Mouse (Mus musculus) hindbrain, embryonic 16.5 days (tissue): ENCODE measurements at regions not wholly inside any gene's neighbourhood (a gene's known extent, or its start where the extent isn't known, plus 50 kb on each side); places are given as distances from the start of the nearest gene placed in this dataset.

Source experiments
- ATAC-seq: fragments of 200-750 bp; cut with Nextera tagmentation; 2 replicates; pipeline ENCODE4 v1.8.0; 2017; ENCODE audit warnings: moderate TSS enrichment, moderate library complexity
- H3K27ac ChIP-seq: fragments of 300-500 bp; sonication (generic); 2 replicates; pipeline ENCODE4 v1.5.1; 2014; ENCODE audit warnings: low read depth, mild to moderate bottlenecking, control low read depth, low read length, moderate library complexity
- H3K27me3 ChIP-seq: fragments of 300-500 bp; sonication (generic); replicated peaks from 2 replicates; pipeline ENCODE4 v1.6.1; 2014; ENCODE audit warnings: low read length; ENCODE audit not compliant: control insufficient read depth, insufficient read depth
- H3K36me3 ChIP-seq: fragments of 300-500 bp; sonication (generic); 2 replicates; pipeline ENCODE4 v1.6.1; 2014; ENCODE audit warnings: mild to moderate bottlenecking, low read length, moderate library complexity, mixed read lengths; ENCODE audit not compliant: control insufficient read depth, insufficient read depth
- H3K4me1 ChIP-seq: fragments of 300-500 bp; sonication (generic); 2 replicates; pipeline ENCODE4 v1.6.1; 2014; ENCODE audit warnings: low read depth, low read length; ENCODE audit not compliant: control insufficient read depth, insufficient read depth
- H3K4me2 ChIP-seq: fragments of 300-500 bp; sonication (generic); 2 replicates; pipeline ENCODE4 v1.6.1; 2014; ENCODE audit warnings: mild to moderate bottlenecking, low read length, control low read depth, moderate library complexity
- H3K4me3 ChIP-seq: fragments of 300-500 bp; sonication (generic); 2 replicates; pipeline ENCODE4 v1.5.1; 2014; ENCODE audit warnings: mild to moderate bottlenecking, low read length, control low read depth, moderate library complexity
- H3K9ac ChIP-seq: fragments of 300-500 bp; sonication (generic); 2 replicates; pipeline ENCODE4 v1.6.1; 2014; ENCODE audit warnings: low read depth, mild to moderate bottlenecking, control low read depth, low read length, moderate library complexity
- H3K9me3 ChIP-seq: fragments of 300-500 bp; sonication (generic); 2 replicates; pipeline ENCODE4 v1.6.1; 2014; ENCODE audit warnings: mild to moderate bottlenecking, low read length, moderate library complexity; ENCODE audit not compliant: control insufficient read depth
- WGBS: fragments of 180-500 bp; shearing (Covaris S2); extraction: QIAGEN DNeasy Blood & Tissue Kit; methylation state at CpG from one replicate; pipeline ENCODE4 v1.1.7; 2014; 5-methylcytosine and 5-hydroxymethylcytosine counted together

DNA sequence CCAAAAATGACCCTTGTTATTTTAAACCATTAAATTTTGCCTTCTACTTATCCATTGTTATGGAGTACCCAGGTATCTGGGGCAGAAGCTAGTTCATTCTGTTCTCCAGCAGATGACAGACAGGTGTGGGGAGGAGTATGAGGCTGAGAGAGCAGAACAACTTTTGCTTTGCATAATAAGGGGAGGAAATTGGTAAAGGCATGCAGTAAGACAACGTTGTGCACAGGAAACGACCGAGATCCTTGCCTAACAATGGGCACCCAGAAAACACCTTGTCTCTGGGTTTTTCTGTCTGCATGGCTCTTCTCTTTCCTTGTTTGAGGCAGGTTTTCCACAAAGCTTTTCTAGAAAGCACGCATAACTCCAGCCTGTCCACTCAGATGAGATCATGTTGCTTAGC lies 220.4 kb downstream of the Tbx18 start:
- no peaks in the 10 kb centered on the region for H3K9me3 ChIP-seq
- ATAC-seq = no peak
- H3K4me2 ChIP-seq = no peak overlapping the region
- no peaks in the 10 kb centered on the region for H3K27me3 ChIP-seq
- no peaks in the 10 kb centered on the region for H3K4me1 ChIP-seq
- no peak overlapping the region for H3K4me3 ChIP-seq
- 77% methylated on average over 4 of the region's 4 CpGs for WGBS
- H3K27ac ChIP-seq = no peak overlapping the region
- H3K9ac ChIP-seq = no peak overlapping the region
- no peaks in the 10 kb centered on the region for H3K36me3 ChIP-seq

DNA sequence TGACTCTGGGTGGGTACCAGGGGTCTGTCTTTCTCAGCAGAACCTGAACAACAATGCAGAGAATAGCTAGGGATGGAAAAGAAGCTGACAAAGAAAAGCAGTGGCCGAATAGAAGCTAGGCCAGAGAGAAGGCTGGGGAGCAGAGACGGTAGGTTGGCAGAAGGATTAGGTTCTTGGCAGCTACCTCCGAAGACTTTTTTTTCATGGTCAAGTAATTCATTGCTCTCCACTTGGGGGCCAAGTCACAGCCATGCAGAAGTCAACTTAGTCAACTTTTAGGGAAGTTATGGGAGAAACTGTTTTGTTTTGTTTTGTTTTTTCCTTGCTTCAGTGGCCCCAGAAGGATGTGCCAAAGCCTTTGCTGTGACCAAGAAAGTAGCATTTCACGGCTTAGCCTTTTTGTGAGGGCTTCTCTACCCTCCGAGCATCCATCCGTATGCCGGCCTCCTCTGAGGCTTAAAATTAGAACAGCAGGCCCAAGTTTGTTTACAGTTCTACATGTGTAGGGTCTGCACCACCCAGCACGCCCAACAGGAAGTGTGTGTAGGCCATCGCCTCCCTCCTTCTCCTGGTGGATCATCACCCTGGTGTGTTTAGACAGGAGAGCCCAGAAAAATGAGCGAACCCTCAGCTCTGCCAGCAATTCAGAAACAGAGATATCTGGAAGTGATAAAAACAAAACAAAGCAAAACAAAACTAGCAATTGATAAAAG lies 226.2 kb downstream of the Tbx18 start:
- Histone ChIP-seq H3K4me2 (no peak overlapping the region), H3K9ac (no peak overlapping the region), H3K36me3 (no peaks in the 10 kb centered on the region), H3K4me3 (no peak overlapping the region), H3K27ac (no peak overlapping the region), H3K4me1 (no peaks in the 10 kb centered on the region), H3K27me3 (no peaks in the 10 kb centered on the region), H3K9me3 (no peaks in the 10 kb centered on the region)
- no peak for ATAC-seq
- 70% methylated on average over 10 of the region's 10 CpGs for WGBS

DNA sequence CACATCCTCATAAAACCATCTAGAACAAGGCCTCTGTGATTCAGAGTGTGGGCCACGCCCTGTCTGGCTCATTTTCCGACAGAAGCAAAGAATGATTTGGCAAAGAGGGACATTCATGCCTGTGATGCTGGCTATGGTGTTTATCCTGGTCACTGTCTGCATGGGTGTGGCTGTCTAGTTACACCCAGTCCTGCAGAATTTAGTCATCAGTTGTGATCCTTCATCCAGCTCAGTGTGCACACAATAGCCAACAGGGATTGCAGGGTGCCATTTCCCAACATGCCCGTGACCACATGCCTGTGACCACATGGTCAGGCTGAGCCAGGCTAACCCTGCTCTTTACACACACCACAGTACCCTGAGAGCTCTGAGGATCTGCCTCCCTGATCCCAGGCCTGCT lies 208.8 kb upstream of the Cep162 start:
- 74% methylated on average over 3 of the region's 3 CpGs for WGBS
- Histone ChIP-seq H3K4me1 (no peaks in the 10 kb centered on the region), H3K27me3 (no peaks in the 10 kb centered on the region), H3K4me3 (no peak overlapping the region), H3K9ac (no peak overlapping the region), H3K9me3 (no peaks in the 10 kb centered on the region), H3K4me2 (no peak overlapping the region), H3K27ac (no peak overlapping the region), H3K36me3 (no peaks in the 10 kb centered on the region)
- no peak for ATAC-seq

DNA sequence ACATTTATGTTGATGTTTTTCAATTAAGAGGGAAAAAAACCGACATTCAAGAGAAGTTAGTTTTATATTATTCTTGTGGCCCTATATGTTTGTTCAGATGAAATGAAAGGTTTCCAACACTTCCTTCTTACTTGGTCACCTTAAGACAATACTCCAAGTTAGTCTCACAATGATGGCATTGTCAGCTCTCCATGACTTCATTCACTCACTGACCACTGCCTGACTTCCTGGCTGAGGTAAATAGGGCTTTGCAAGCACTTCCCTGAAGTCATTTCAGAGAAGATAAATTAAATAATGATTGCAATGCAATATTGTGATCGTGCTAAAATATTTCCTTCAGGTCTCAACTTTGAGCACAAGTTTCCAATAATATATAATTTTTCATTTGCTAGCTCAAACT lies 197.9 kb upstream of the Cep162 start:
- Histone ChIP-seq H3K4me2 (no peak overlapping the region), H3K9ac (no peak overlapping the region), H3K36me3 (no peaks in the 10 kb centered on the region), H3K4me3 (no peak overlapping the region), H3K9me3 (no peaks in the 10 kb centered on the region), H3K27me3 (no peaks in the 10 kb centered on the region), H3K4me1 (no peaks in the 10 kb centered on the region), H3K27ac (no peak overlapping the region)
- 83% methylated on average over 2 of the region's 2 CpGs for WGBS
- ATAC-seq = no peak

DNA sequence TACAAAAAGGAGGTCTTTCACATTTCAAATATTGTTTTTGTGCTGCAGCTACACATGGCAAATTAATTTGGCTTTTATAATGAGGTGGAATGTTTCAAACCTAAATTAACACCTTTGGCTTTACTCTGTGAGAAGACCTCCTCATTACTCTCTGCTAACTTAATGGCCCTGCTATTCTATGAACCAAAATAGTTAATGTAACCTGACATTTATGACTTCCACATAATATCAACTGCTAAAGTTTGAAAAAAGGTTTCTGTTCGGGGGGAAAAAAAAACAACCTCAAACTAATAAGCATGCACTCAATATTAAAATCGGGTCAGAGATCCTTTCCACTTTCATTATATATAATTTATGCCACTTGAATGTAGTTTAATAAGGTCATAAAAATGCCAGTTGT lies 197.2 kb upstream of the Cep162 start:
- Histone ChIP-seq H3K27ac (no peak overlapping the region), H3K4me1 (no peaks in the 10 kb centered on the region), H3K9me3 (no peaks in the 10 kb centered on the region), H3K4me3 (no peak overlapping the region), H3K4me2 (no peak overlapping the region), H3K27me3 (no peaks in the 10 kb centered on the region), H3K36me3 (no peaks in the 10 kb centered on the region), H3K9ac (no peak overlapping the region)
- 75% methylated on average over 2 of the region's 2 CpGs for WGBS
- no peak for ATAC-seq

DNA sequence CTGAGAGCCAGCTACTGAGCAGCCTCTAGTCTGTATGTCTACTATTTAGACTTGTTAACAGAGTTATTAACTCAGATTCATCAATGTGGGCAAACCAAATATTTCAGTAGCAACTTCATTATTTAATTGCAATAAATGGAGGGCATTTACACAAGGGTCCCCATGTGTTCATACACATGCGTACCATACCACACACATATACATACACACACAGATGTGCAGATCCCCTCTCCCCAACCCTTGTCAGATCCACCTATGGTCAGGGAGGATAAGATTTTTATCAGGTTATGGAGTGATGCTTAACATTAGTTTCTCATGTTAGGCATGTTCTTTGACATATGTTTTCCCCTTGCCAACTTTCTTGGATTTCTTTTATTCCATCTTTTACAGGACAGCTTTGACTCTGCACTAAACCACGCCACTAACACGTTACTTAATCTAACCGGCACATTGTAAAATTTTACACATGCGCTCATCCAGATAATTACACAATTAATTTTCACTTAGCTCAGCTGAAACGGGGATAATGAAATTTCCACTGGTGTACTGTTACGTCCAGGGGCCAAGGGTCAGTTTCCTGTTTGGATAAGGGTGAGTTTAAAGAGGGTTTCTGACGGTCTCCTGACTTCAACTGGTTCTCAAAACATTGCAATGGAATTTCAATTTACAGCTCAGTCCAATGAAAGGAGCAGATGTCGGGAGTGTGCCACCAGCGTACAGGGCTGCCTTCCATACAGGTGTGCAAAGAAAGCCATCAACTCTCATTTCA lies 188.3 kb upstream of the Cep162 start:
- H3K4me1 ChIP-seq = no peaks in the 10 kb centered on the region
- ATAC-seq = no peak

DNA sequence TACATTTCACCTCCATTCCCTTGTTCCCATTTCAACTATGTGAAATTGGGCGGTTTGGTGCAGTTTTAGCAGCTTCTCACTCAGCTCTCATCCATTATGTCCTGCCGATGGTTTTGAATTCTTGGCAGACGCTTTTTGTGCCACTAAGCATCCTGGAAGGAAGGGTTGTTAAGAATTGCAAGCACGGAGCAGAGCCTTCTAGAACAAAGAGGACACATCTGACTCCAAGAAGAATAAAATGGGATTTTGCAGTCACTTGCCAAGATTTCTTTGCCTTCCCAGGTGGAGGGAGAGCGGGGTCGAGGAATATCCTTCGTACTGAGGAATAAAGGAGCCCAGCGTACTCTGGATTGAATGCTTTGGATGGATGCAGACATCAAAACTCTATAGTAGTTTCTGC lies 176.7 kb upstream of the Cep162 start:
- WGBS = 34% methylated on average over 8 of the region's 8 CpGs
- Histone ChIP-seq H3K4me3 (no peak overlapping the region), H3K36me3 (no peaks in the 10 kb centered on the region), H3K9ac (peak overlapping the region; percentile 27; the same call in 1 of the 2 replicates), H3K27me3 (no peaks in the 10 kb centered on the region), H3K4me2 (peak overlapping the region; percentile 46), H3K4me1 (peaks cover 4% of the 10 kb centered on the region), H3K27ac (peak overlapping the region; percentile 54), H3K9me3 (no peaks in the 10 kb centered on the region)
- ATAC-seq = peak; percentile 73; the same call in 1 of the 2 replicates

More for the DNA sequence above, 188.3 kb upstream of the Cep162 start:
- H3K9ac ChIP-seq = no peak overlapping the region
- no peak overlapping the region for H3K4me3 ChIP-seq
- H3K4me2 ChIP-seq = no peak overlapping the region
- no peaks in the 10 kb centered on the region for H3K27me3 ChIP-seq
- no peaks in the 10 kb centered on the region for H3K36me3 ChIP-seq
- no peak overlapping the region for H3K27ac ChIP-seq
- 62% methylated on average over 10 of the region's 10 CpGs for WGBS
- H3K9me3 ChIP-seq = no peaks in the 10 kb centered on the region

DNA sequence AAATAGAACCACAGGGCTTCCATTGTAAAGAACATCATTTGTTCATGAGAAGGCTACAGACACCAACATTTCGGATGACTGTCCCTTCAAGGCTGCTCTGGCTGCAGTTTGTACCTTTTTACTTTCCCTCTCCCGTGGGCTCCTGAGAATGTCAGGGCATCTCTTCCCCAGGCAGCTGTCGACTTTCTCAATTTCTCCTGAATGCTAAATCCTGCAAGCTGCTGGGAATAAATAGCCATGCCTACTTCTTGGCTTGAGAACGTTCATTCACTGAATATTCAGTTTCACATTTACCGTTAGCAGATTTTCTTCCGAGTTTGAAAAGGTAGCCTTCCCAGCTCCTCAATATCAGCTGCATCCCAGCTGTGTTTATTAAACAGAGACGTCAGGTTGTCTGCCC lies 176.2 kb upstream of the Cep162 start:
- Histone ChIP-seq H3K9ac (no peak overlapping the region), H3K9me3 (no peaks in the 10 kb centered on the region), H3K4me1 (peaks cover 4% of the 10 kb centered on the region), H3K27ac (no peak overlapping the region), H3K4me3 (no peak overlapping the region), H3K4me2 (peak overlapping the region; percentile 46), H3K27me3 (no peaks in the 10 kb centered on the region), H3K36me3 (no peaks in the 10 kb centered on the region)
- 34% methylated on average over 7 of the region's 7 CpGs for WGBS
- ATAC-seq = peak; percentile 9; the same call in 1 of the 2 replicates

DNA sequence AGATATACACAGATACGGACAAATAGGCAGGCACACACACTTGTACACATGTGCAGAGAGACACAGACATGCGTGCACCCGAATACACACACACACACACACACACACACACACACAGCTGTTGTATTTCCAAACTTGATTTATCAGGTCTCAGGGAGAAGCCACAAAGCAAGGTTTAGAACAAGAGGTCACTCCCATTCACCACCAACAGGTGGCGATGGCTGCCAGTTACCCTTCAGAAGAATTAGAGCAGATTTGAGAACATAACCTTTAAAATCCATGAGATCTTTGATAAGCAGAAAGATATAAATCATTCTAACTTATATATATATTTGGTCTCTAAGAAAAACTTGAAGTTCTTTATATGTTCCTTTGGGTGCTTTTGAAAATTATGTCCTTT lies 169.9 kb upstream of the Cep162 start:
- H3K36me3 ChIP-seq = no peaks in the 10 kb centered on the region
- H3K4me3 ChIP-seq = no peak overlapping the region
- no peak overlapping the region for H3K4me2 ChIP-seq
- 60% methylated on average over 4 of the region's 4 CpGs for WGBS
- H3K27me3 ChIP-seq = no peaks in the 10 kb centered on the region
- no peak overlapping the region for H3K9ac ChIP-seq
- no peak for ATAC-seq
- no peak overlapping the region for H3K27ac ChIP-seq
- no peaks in the 10 kb centered on the region for H3K4me1 ChIP-seq
- no peaks in the 10 kb centered on the region for H3K9me3 ChIP-seq
